Mouse (Mus musculus): Measurements from ENCODE around the gene Atp23.

DNA sequence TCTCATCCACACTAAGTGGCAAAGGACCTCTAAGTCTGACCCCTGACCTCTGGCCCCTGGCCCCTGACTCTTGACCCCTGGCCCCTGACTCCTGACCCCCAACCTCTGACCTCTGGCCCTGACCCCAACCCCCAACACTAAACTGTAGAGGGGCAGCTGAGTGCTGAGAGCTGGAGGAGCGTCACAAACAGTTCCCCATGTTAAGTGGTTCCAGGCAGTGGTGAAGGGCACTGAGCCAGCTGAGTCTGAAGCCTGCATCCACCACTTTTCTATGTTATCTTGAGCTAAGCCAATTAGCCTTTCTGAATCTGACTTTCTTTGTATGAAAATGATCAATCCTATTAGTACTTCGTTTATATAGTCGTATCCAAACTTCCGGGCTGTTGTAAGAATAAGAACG, 69.8 kb downstream of the Atp23 start:
- TF ChIP-seq CHD2 (IDR thresholded peaks at IDR 0.05; ENCODE audit: low read depth, low read length) = no peak
- no peak for TF ChIP-seq HCFC1 (IDR thresholded peaks at IDR 0.05; ENCODE audit: borderline replicate concordance, insufficient read depth, low read length)
- TF ChIP-seq MAFK (IDR thresholded peaks at IDR 0.05; ENCODE audit: insufficient read depth, low read depth, low read length) = no peak
- no peak for TF ChIP-seq ZC3H11A (IDR thresholded peaks at IDR 0.05; ENCODE audit: borderline replicate concordance, low read depth, low read length)
